Mouse (Mus musculus) midbrain, embryonic 11.5 days (tissue): ENCODE data around the gene Spag6. TPM values are rescaled to one million over a fixed set of nuclear protein-coding genes. Genes with fewer than 3 reads are reported as not detected.

ENCODE experiments used
- ATAC-seq: fragments of 200-750 bp; cut with Nextera tagmentation; 2 replicates; pipeline ENCODE4 v1.8.0; 2017; ENCODE audit warnings: moderate TSS enrichment, moderate library complexity; ENCODE audit not compliant: low FRiP score
- DNase-seq: peaks from one replicate; pipeline ENCODE4 v3.0.0; 2015; ENCODE audit warnings: low spot score; ENCODE audit errors: missing footprints
- H3K27ac ChIP-seq: fragments of 300-500 bp; sonication (generic); 2 replicates; pipeline ENCODE4 v1.5.1; 2014; ENCODE audit warnings: low read depth, low read length
- H3K27me3 ChIP-seq: fragments of 300-500 bp; sonication (generic); 2 replicates; pipeline ENCODE4 v1.6.1; 2014; ENCODE audit warnings: mild to moderate bottlenecking, low read length, moderate library complexity, mixed read lengths; ENCODE audit not compliant: control insufficient read depth, insufficient read depth
- H3K36me3 ChIP-seq: fragments of 300-500 bp; sonication (generic); 2 replicates; pipeline ENCODE4 v1.6.1; 2014; ENCODE audit warnings: mild to moderate bottlenecking, low read length, moderate library complexity, mixed read lengths; ENCODE audit not compliant: control insufficient read depth, insufficient read depth
- H3K4me1 ChIP-seq: fragments of 300-500 bp; sonication (generic); 2 replicates; pipeline ENCODE4 v1.6.1; 2014; ENCODE audit warnings: low read length; ENCODE audit not compliant: control insufficient read depth, insufficient read depth
- H3K4me2 ChIP-seq: fragments of 300-500 bp; sonication (generic); 2 replicates; pipeline ENCODE4 v1.6.1; 2014; ENCODE audit warnings: mild to moderate bottlenecking, moderate library complexity
- H3K4me3 ChIP-seq: fragments of 300-500 bp; sonication (generic); 2 replicates; pipeline ENCODE4 v1.5.1; 2014; ENCODE audit warnings: low read depth, low read length
- H3K9ac ChIP-seq: fragments of 300-500 bp; sonication (generic); 2 replicates; pipeline ENCODE4 v1.6.1; 2014; ENCODE audit warnings: low read length
- H3K9me3 ChIP-seq: fragments of 300-500 bp; sonication (generic); 2 replicates; pipeline ENCODE4 v1.6.1; 2016; ENCODE audit warnings: low read length; ENCODE audit not compliant: control insufficient read depth
- WGBS: fragments of 180-500 bp; shearing (Covaris S2); extraction: QIAGEN DNeasy Blood & Tissue Kit; methylation state at CpG from one replicate; pipeline ENCODE4 v1.1.7; 2014; 5-methylcytosine and 5-hydroxymethylcytosine counted together
- polyA plus RNA-seq: library from polyadenylated mRNA; unstranded; fragments of >200 nt; fragmentation: Nextera tagmentation; extraction: Ambion mirVana; gene quantifications from 2 replicates; pipeline ENCODE4 v1.2.1, GENCODE M21; 2014

Spag6 gene
- 0.25 and 0.48 TPM in 2 replicates for polyA plus RNA-seq

GRCm38 (mm10) chr2:18693871-18694610, at the start of gene Spag6:
TSS of gene Spag6 (plus strand) at chr2:18694032.
- peak; percentile 75 for ATAC-seq
- peak within 1 kb of the TSS; percentile 59 for H3K4me3 ChIP-seq
- H3K9ac ChIP-seq, result peak within 1 kb of the TSS; percentile 84
- peak within 1 kb of the TSS; percentile 94 for H3K4me2 ChIP-seq
- peaks cover 67% of the 10 kb centered on the region for H3K27me3 ChIP-seq
- H3K9me3 ChIP-seq, result no peaks in the 10 kb centered on the region
- H3K4me1 ChIP-seq, result peaks cover 16% of the 10 kb centered on the region
- under 1% methylated on average over 48 of the region's 61 CpGs for WGBS
- peak within 1 kb of the TSS; percentile 75 for H3K27ac ChIP-seq
- peak; percentile 98 for DNase-seq
- H3K36me3 ChIP-seq, result no peaks in the 10 kb centered on the region

GRCm38 (mm10) chr2:18648563-18648962, 45.3 kb upstream of the Spag6 start:
- Histone ChIP-seq H3K27me3 (no peaks in the 10 kb centered on the region), H3K9ac (no peak overlapping the region), H3K27ac (no peak overlapping the region), H3K36me3 (no peaks in the 10 kb centered on the region), H3K4me3 (no peak overlapping the region), H3K4me2 (no peak overlapping the region), H3K4me1 (no peaks in the 10 kb centered on the region), H3K9me3 (no peaks in the 10 kb centered on the region)
- ATAC-seq, result no peak
- 85% methylated on average over 4 of the region's 4 CpGs for WGBS
- no peak for DNase-seq

GRCm38 (mm10) chr2:18654821-18655220, 39.0 kb upstream of the Spag6 start:
- Histone ChIP-seq H3K4me3 (no peak overlapping the region), H3K9ac (no peak overlapping the region), H3K27ac (no peak overlapping the region), H3K9me3 (no peaks in the 10 kb centered on the region), H3K36me3 (no peaks in the 10 kb centered on the region), H3K4me1 (no peaks in the 10 kb centered on the region), H3K4me2 (no peak overlapping the region), H3K27me3 (no peaks in the 10 kb centered on the region)
- DNase-seq (no peak), ATAC-seq (no peak)
- 83% methylated on average over 5 of the region's 5 CpGs for WGBS

- H3K27ac ChIP-seq, result no peak overlapping the region
- H3K27me3 ChIP-seq, result no peaks in the 10 kb centered on the region
- H3K9ac ChIP-seq, result no peak overlapping the region
- H3K36me3 ChIP-seq, result no peaks in the 10 kb centered on the region
- no peak overlapping the region for H3K4me2 ChIP-seq
- H3K4me3 ChIP-seq, result no peak overlapping the region
- DNase-seq (no peak), ATAC-seq (no peak)
- H3K4me1 ChIP-seq, result no peaks in the 10 kb centered on the region
- H3K9me3 ChIP-seq, result no peaks in the 10 kb centered on the region
- 90% methylated on average over 3 of the region's 3 CpGs for WGBS
Measured at GRCm38 (mm10) chr2:18664003-18664402, 29.8 kb upstream of the Spag6 start.

GRCm38 (mm10) chr2:18671041-18671440, 22.8 kb upstream of the Spag6 start:
- peaks cover 17% of the 10 kb centered on the region for H3K27me3 ChIP-seq

GRCm38 (mm10) chr2:18672133-18672765, 21.6 kb upstream of the Spag6 start, which contains the start of gene Commd3:
TSS of gene Commd3 (plus strand) at chr2:18672384.
- Histone ChIP-seq H3K27ac (peak within 1 kb of the TSS; percentile 98), H3K9ac (peak within 1 kb of the TSS; percentile 98), H3K4me3 (peak within 1 kb of the TSS; percentile 67), H3K4me2 (peak within 1 kb of the TSS; percentile 81), H3K27me3 (peaks cover 17% of the 10 kb centered on the region), H3K36me3 (no peaks in the 10 kb centered on the region), H3K9me3 (no peaks in the 10 kb centered on the region), H3K4me1 (peaks cover 16% of the 10 kb centered on the region)
- ATAC-seq, result peak; percentile 80
- WGBS, result under 1% methylated on average over 86 of the region's 91 CpGs
- DNase-seq, result peak; percentile 99

More at GRCm38 (mm10) chr2:18671041-18671440, 22.8 kb upstream of the Spag6 start:
- H3K4me3 ChIP-seq, result no peak overlapping the region
- H3K9ac ChIP-seq, result no peak overlapping the region
- peaks cover 16% of the 10 kb centered on the region for H3K4me1 ChIP-seq
- ATAC-seq (no peak), DNase-seq (peak; percentile 89)
- 2% methylated on average over 6 of the region's 6 CpGs for WGBS
- no peak overlapping the region for H3K27ac ChIP-seq
- no peaks in the 10 kb centered on the region for H3K36me3 ChIP-seq
- H3K9me3 ChIP-seq, result no peaks in the 10 kb centered on the region
- no peak overlapping the region for H3K4me2 ChIP-seq

GRCm38 (mm10) chr2:18672766-18673164, 21.1 kb upstream of the Spag6 start:
- Histone ChIP-seq H3K36me3 (no peaks in the 10 kb centered on the region), H3K4me2 (peak overlapping the region; percentile 81), H3K27me3 (peaks cover 19% of the 10 kb centered on the region), H3K9ac (peak overlapping the region; percentile 98), H3K9me3 (no peaks in the 10 kb centered on the region), H3K4me3 (peak overlapping the region; percentile 67), H3K4me1 (peaks cover 16% of the 10 kb centered on the region), H3K27ac (peak overlapping the region; percentile 98)
- ATAC-seq (no peak), DNase-seq (peak; percentile 96)
- WGBS, result under 1% methylated on average over 11 of the region's 11 CpGs

- Histone ChIP-seq H3K4me2 (no peak overlapping the region), H3K4me1 (peaks cover 21% of the 10 kb centered on the region), H3K36me3 (no peaks in the 10 kb centered on the region), H3K4me3 (no peak overlapping the region), H3K9me3 (no peaks in the 10 kb centered on the region), H3K27me3 (peaks cover 25% of the 10 kb centered on the region), H3K27ac (no peak overlapping the region), H3K9ac (no peak overlapping the region)
- DNase-seq (peak; percentile 82), ATAC-seq (no peak)
- WGBS, result 11% methylated on average over 4 of the region's 4 CpGs
Measured at GRCm38 (mm10) chr2:18673766-18674165, 20.1 kb upstream of the Spag6 start.
